Mouse (Mus musculus) olfactory bulb, adult 2 months (tissue): ENCODE results near the gene Cldn20.

Source experiments
- CTCF ChIP-seq: fragments of 200-500 bp; IDR thresholded peaks from 2 replicates; pipeline ENCODE4 v1.5.1; 2012; ENCODE audit warnings: low read depth, mild to moderate bottlenecking, low read length, moderate library complexity; ENCODE audit not compliant: insufficient read depth
- POLR2A ChIP-seq: fragments of 200-500 bp; IDR thresholded peaks from 2 replicates; pipeline ENCODE4 v1.6.1; 2012; ENCODE audit warnings: mild to moderate bottlenecking, low read depth, low read length, moderate library complexity; ENCODE audit not compliant: insufficient read depth

GRCm38 (mm10) chr17:3527841-3528471, 4.4 kb upstream of the Cldn20 start:
- TF ChIP-seq CTCF (no peak), POLR2A (no peak)
